Mouse (Mus musculus) embryo, embryonic 11 days (tissue): ENCODE measurements at regions not wholly inside any gene's neighbourhood (a gene's known extent, or its start where the extent isn't known, plus 50 kb on each side); places are given as distances from the start of the nearest gene placed in this dataset.
A peak's percentile ranks its signal among the peaks of the same experiment; 100 is the strongest.

Source experiments
- DNase-seq: peaks from one replicate; pipeline ENCODE4 v3.0.0-alpha.2; 2015

- DNase-seq = peak; percentile 74
These were observed 74.0 kb upstream of the Ppara start for GRCm38 (mm10) chr15:85660528-85661392.

- DNase-seq = no peak
These were observed 73.4 kb upstream of the Ppara start for GRCm38 (mm10) chr15:85661393-85661690.

GRCm38 (mm10) chr15:85661771-85662170, 73.0 kb upstream of the Ppara start:
- no peak for DNase-seq

- no peak for DNase-seq
These were observed 72.5 kb upstream of the Ppara start for GRCm38 (mm10) chr15:85662271-85662670.

DNA sequence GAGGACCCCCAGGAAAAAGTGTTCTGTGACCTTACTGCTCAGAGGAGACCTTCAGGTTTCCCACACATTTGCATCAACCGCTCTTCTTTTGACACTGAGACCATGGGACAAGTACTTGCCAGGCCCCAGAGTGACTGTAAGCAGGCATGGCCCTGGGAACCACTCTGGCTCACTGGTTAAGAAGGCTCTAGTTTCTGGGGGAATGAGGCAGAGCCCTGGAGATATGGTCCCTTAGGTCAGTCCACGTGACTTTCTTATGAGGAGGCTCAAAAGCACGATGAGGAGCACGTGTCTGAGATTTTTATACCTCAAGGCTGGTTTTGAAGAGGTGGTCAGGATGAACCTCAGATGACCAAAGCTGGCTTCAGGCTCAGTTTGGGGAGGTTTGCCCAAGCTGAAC, 72.1 kb upstream of the Ppara start:
- DNase-seq = no peak

- no peak for DNase-seq
These were observed 70.9 kb upstream of the Ppara start for GRCm38 (mm10) chr15:85663757-85664431.

- no peak for DNase-seq
These were observed 70.4 kb upstream of the Ppara start for GRCm38 (mm10) chr15:85664432-85664828.

- DNase-seq = no peak
These were observed 69.5 kb upstream of the Ppara start for GRCm38 (mm10) chr15:85665181-85665821.

DNA sequence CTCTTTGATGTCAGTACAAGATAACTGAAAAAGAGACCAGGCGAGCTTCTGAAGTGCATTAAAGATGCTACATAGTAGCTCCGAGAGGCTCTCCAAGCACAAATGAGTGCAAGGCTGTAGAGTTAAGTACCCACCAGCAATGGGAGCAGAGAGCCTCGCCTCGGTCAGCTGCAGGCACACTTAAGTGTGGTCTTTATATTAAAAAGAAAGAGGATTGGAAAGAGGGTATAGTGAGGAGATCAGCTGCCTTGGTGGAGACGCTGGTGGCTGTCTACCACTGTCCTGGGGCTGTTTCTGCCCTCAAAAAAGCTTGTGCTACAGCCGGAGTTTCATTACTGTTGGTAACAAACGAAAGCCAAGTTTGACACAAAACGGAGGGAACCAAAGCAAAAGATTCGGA, 68.3 kb upstream of the Ppara start:
- no peak for DNase-seq

DNA sequence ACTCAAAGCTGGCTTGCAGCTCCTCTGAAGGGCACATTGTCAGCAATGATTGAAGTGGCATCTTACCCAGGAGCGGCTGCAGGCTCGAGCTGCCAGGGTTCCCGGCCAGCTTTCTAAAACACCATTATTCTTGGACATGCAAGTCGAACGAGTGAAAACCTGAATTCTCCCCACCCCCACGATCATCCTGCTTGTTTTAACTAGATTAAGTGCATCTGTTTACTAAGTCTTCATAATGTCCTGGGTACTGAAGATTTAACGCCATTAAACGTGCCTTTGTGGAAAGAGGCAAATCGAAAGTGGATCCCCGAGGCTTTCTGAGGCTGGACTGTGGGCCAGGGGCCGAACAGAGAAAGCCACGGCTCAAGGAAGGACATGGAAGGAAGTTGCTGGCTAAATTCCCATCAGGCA, 67.4 kb upstream of the Ppara start:
- DNase-seq = no peak

DNA sequence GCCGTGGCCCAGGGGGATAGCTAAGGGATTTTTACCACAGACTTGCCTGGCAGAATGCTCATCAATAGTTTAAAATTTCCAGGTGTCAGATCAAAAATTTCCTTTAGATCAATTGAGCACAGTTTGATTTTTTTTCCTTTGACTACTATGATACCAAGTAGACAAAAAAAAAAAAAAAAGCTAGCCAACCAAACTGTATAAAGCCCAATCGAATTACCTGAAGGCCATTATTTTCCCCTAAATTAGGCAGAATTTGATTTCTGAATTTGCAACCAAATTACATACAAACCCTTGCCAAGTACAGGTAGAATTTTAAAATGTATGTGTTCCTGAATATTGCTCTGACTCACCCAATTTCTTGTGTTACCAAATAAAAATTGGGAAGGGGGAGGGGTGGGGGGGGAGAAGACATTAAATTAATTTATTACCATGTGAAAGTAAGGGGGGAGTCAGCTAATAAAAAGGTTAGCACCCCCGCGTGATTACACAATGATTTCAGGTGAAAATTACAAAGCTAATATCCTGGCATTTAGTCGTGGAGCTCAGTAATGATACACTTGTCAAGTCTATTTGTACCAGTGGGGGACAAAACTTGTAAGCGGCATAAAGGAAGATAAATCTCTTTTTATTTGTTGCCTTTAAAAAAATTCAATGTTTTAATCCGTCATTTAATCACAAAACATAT, 66.7 kb upstream of the Ppara start:
- no peak for DNase-seq

GRCm38 (mm10) chr15:85668871-85669651, 65.7 kb upstream of the Ppara start:
- no peak for DNase-seq

DNA sequence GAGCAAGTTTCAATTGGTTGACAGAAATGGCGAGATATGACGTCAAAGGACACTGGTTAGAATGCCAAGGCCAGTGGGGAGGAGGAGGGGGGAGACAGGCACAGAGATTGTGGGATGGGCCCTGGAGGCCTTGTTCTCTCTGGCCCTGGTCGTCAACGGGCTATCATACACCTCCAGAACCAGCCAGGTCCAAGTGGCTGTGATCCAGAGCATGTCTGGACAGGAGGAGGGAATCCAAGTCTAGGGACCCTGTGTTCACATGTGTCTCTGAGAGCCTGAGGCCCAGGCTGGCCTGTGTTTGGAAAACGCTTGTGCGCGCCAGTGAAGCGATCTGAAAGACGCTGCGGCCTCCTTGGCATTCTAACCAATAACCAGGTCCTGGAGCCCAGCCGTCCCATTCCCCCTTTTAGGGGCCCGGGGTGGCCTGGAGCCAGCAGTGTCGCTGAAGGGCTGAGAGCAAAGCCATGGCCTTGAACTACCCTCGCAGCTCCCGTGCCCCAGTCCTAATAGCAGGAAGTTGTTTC, 65.1 kb upstream of the Ppara start:
- no peak for DNase-seq

- no peak for DNase-seq
These were observed 64.5 kb upstream of the Ppara start for GRCm38 (mm10) chr15:85670176-85670788.

DNA sequence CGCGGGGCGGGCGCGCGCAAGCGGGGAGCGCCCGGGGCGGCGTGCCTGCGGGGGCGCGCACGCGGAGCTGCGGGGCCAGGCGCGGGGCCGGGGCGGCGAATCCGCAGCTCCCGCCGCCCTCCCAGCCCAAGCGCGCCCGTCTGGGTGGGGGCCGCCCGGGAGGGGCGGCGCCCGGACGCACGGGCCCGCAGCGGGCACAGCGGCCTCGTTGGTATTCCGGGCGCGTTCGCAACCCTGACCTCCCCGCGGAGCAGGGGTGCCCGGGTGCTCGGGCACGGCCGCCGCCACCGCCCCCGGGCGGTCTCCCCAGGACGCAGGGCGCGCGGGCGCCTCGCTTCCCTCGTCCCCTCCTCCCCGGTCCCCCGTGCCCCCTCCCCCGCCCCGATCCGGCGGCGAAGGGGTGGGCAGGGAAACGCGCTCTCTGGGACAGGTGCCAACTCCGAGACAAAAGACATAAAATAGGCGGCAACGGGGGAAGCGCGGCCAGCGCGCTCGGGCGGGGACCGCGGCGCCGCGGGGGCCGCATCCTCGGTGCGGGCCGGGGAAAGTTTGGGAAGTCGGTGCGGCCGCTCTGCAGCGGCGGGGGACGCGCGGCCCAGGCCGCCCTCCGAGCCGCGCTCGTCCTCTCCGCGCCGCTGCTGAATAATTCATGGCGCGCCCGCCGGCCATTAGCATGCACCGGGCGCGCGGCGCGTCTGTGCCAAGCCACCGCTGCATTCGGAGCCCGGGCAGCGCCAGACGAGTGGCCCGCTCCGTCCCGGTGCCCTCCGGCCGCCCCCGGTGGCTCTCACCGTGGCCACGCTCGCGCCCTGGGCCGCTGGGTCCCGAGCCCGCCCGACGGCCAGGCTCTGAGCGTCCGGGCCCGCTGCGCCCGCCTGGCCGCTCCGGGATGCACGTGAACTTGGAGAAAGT, 63.7 kb upstream of the Ppara start:
- peak; percentile 71 for DNase-seq

GRCm38 (mm10) chr15:85671701-85672191, 63.0 kb upstream of the Ppara start:
- peak; percentile 34 for DNase-seq

DNA sequence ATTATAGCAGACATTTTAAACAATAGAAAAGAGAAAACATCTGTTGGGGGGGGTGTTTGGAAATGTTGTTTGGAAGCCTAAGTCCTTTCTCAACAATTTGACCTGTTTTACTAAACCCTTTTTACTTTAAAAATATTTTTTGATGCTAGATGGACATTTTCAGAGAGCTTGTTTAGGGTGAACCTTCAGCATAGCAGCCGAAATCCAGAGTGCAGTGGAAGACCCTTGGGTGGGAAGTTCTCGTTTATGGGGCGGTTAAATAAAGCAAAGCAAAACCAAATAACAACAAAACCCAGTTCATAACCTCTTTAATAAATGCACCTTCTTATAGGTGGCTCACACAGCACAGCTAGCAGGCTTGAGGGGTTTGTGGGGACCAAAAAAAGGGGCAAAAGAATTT, 62.4 kb upstream of the Ppara start:
- no peak for DNase-seq

GRCm38 (mm10) chr15:85672931-85673330, 61.9 kb upstream of the Ppara start:
- DNase-seq = no peak

- DNase-seq = no peak
These were observed 61.3 kb upstream of the Ppara start for GRCm38 (mm10) chr15:85673506-85673905.

DNA sequence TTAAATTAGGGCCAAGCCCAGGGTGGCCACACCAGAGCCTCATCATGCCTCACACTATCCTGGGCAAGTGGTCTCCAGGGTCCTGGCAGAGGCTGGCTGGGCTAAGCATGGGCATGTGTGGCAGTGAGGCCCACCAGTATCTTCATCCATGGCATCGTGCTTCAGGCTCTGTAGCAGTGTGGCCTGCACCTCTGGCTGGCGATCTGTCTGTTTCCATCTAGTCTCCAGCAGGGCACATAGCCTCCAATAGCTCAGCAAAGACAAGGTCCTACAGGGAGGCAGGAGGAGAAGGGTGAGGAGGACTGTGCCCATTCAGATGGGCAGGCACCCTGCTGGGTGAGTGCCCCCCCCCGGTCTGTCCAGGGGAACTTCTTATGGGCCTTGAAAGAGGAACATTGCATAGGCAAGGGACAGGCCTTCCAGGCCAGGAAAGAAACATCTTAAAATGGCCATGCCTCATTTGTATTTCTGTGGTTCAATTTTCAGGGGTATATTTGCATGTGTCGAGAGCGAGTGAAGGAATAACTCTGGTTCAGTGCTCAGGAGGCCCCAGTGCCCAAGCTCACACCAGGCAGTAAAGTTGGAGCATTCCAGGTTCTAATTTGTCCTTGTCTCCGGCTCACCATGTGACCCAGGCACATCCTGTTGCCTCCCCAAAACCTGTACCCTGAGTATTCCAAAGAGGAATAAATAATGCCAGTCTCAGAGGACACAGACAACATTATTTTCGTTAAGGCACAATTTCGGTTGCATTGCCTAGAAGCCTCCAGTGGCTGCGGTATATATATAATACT, 60.4 kb upstream of the Ppara start:
- no peak for DNase-seq
